Mouse (Mus musculus): Measurements from ENCODE around the gene Ubqln3. TPM values are rescaled to one million over a fixed set of nuclear protein-coding genes. Genes with fewer than 3 reads are reported as not detected.

Gene Ubqln3
- polyA plus RNA-seq, 1 experiment from 2014 or later: not detected

DNA sequence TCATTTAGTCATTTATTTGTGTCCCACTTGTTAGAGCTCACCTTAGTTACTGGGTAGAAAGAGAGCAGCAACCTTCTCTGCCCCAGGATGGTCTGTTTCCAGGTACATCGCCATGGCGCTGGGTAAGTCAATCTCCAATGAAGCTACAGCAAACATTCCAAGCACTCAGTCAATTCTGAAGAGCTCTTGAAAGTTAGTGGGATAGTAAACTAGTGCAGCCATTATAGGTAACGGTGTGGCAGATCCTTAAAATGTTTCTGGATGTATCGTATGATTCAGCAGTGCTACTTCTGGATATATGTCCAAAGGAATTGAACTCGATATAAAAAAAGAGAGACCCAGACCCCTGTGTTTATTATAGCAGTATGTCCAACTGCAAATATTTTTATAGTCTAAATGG, 5.8 kb downstream of the Ubqln3 start, which contains the start of gene Olfr643:
TSS of gene Olfr643 (minus strand) at position 101 of the 400 bp plus-strand sequence.
- no peak within 1 kb of the TSS for H3K9ac ChIP-seq (ENCODE audit: low read length)
- H3K4me2 ChIP-seq (ENCODE audit: low read depth, low read length): no peak within 1 kb of the TSS
- no peaks in the 10 kb centered on the region for H3K27me3 ChIP-seq (ENCODE audit: control insufficient read depth, insufficient read depth, low read depth, low read length)
- H3K4me1 ChIP-seq (replicated peaks; ENCODE audit: control insufficient read depth, insufficient read depth, low read length): no peaks in the 10 kb centered on the region
- H3K27ac ChIP-seq (ENCODE audit: low read length): no peak within 1 kb of the TSS
- WGBS: 56% methylated on average over 5 of the region's 5 CpGs
- H3K36me3 ChIP-seq (ENCODE audit: control insufficient read depth, insufficient read depth, low read length): no peaks in the 10 kb centered on the region
- no peak; the same call in 1 of the 2 replicates for ATAC-seq (ENCODE audit: low read depth)
- no peak within 1 kb of the TSS for H3K4me3 ChIP-seq (ENCODE audit: low read length)
- no peaks in the 10 kb centered on the region for H3K9me3 ChIP-seq (ENCODE audit: control insufficient read depth, low read length)

DNA sequence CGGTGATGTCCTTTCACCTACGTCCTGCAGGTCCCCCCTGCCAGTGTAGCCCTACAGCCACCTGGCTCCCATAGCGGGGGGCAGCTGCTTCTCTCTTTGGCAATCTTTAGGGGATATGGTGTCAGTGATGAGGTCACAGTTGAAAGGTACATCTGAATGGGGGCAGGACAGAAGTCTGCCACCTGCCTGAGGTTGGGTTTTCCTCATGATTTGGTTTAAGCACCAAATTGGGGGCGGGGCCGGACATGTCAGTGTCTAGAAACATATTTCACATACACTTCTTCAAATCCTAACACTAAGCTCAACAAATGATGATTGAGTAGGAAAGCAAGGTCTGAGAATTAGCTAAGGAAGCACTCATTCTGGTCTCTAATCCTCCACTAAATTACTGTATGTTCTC, 13.4 kb downstream of the Ubqln3 start, which contains the start of gene Ubqln5:
TSS of gene Ubqln5 (minus strand) at position 101 of the 400 bp plus-strand sequence.
- H3K4me1 ChIP-seq (replicated peaks; ENCODE audit: control insufficient read depth, insufficient read depth, low read length): no peaks in the 10 kb centered on the region
- H3K9me3 ChIP-seq (ENCODE audit: control insufficient read depth, low read length): no peaks in the 10 kb centered on the region
- WGBS: 83% methylated on average over 5 of the region's 5 CpGs
- H3K36me3 ChIP-seq (ENCODE audit: control insufficient read depth, insufficient read depth, low read length): no peaks in the 10 kb centered on the region
- no peak for ATAC-seq (ENCODE audit: low read depth)
- H3K27me3 ChIP-seq (ENCODE audit: control insufficient read depth, insufficient read depth, low read depth, low read length): no peaks in the 10 kb centered on the region
- no peak within 1 kb of the TSS for H3K4me3 ChIP-seq (ENCODE audit: low read length)
- H3K4me2 ChIP-seq (ENCODE audit: low read depth, low read length): no peak within 1 kb of the TSS
- H3K27ac ChIP-seq (ENCODE audit: low read length): no peak within 1 kb of the TSS
- no peak within 1 kb of the TSS for H3K9ac ChIP-seq (ENCODE audit: low read length)

DNA sequence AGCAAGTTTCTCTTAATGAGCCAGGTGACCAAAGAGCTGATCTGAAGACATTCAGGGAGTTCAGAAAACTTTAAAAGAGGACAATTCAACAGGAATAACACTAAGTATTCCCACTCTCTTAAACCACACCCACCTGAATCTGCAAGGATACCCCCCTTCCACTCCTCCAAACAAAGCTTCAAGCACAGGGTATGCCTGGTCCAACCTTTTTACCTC, 38.4 kb downstream of the Ubqln3 start, which contains the start of gene Olfr646:
TSS of gene Olfr646 (plus strand) at position 117 of the 216 bp plus-strand sequence.
- H3K4me3 ChIP-seq (ENCODE audit: low read length): no peak within 1 kb of the TSS
- H3K27ac ChIP-seq (ENCODE audit: low read length): no peak within 1 kb of the TSS
- H3K36me3 ChIP-seq (ENCODE audit: control insufficient read depth, insufficient read depth, low read length): no peaks in the 10 kb centered on the region
- no peaks in the 10 kb centered on the region for H3K9me3 ChIP-seq (ENCODE audit: control insufficient read depth, low read length)
- no peaks in the 10 kb centered on the region for H3K27me3 ChIP-seq (ENCODE audit: control insufficient read depth, insufficient read depth, low read depth, low read length)
- H3K4me1 ChIP-seq (replicated peaks; ENCODE audit: control insufficient read depth, insufficient read depth, low read length): no peaks in the 10 kb centered on the region
- H3K9ac ChIP-seq (ENCODE audit: low read length): no peak within 1 kb of the TSS
- H3K4me2 ChIP-seq (ENCODE audit: low read depth, low read length): no peak within 1 kb of the TSS
- ATAC-seq (ENCODE audit: low read depth): no peak

DNA sequence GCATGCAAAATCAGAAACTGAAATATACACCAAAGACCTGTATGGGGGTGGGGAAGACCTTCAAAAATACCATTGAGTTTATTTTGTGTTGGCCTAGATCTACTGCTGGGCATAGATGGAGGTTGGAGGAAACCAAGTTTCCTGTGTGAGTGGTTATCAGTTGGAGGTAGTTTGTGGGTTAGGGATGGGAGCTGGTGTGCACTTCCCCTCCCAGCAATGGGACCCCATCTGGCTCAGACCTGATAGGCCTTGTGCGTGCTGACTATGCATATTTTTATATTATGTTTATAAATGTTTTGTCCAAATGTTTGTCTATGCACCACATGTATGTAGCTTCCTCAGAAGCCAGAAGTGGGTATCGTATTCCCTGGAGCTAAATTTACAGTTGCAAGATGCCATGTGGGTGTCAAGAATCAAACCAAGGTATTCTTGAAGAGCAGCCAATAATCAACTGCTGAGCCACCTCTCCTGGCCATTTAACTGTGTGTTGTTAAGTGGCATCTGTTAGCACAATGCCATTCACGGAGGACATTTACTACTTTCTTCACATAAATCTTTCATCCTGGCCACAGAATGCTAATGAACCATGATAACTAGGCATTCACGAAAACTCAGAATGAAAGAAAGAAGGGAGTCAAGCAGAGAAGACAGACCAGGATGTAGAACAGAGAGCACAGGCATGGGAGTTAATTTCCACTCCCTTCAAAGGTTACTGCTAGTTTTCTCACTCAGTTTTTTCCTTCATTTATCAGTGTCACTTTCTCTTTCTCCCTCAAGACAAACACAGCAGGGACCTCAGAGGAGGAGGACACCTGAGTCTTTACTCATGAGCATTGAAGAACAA, 38.9 kb downstream of the Ubqln3 start:
- Histone ChIP-seq H3K36me3 (ENCODE audit: control insufficient read depth, insufficient read depth, low read length) (no peaks in the 10 kb centered on the region), H3K4me1 (replicated peaks; ENCODE audit: control insufficient read depth, insufficient read depth, low read length) (no peaks in the 10 kb centered on the region), H3K9ac (ENCODE audit: low read length) (no peak overlapping the region), H3K4me2 (ENCODE audit: low read depth, low read length) (no peak overlapping the region), H3K4me3 (ENCODE audit: low read length) (no peak overlapping the region), H3K27me3 (ENCODE audit: control insufficient read depth, insufficient read depth, low read depth, low read length) (no peaks in the 10 kb centered on the region), H3K27ac (ENCODE audit: low read length) (no peak overlapping the region), H3K9me3 (ENCODE audit: control insufficient read depth, low read length) (no peaks in the 10 kb centered on the region)
- WGBS: 66% methylated on average over 4 of the region's 4 CpGs
- no peak for ATAC-seq (ENCODE audit: low read depth)

Other genes with a start within 250 kb of the Ubqln3 start
- not detected in 2 replicates for gene Olfr64, start 248.8 kb downstream of the Ubqln3 start, polyA plus RNA-seq (2015; fragmentation: Nextera tagmentation; extraction: Ambion mirVana)
- gene Olfr65, start 239.8 kb downstream of the Ubqln3 start, polyA plus RNA-seq (2015; fragmentation: Nextera tagmentation; extraction: Ambion mirVana): not detected in 2 replicates
- gene Olfr631, start 214.5 kb downstream of the Ubqln3 start, polyA plus RNA-seq (2015; fragmentation: Nextera tagmentation; extraction: Ambion mirVana): not detected in 2 replicates
- gene Olfr632, start 208.9 kb downstream of the Ubqln3 start, polyA plus RNA-seq (2015; fragmentation: Nextera tagmentation; extraction: Ambion mirVana): not detected in 2 replicates
- gene Olfr633, start 198.8 kb downstream of the Ubqln3 start, polyA plus RNA-seq (2015; fragmentation: Nextera tagmentation; extraction: Ambion mirVana): not detected in 2 replicates
- not detected in 2 replicates for gene Olfr635, start 172.1 kb downstream of the Ubqln3 start, polyA plus RNA-seq (2015; fragmentation: Nextera tagmentation; extraction: Ambion mirVana)
- gene Olfr638, start 144.5 kb downstream of the Ubqln3 start, polyA plus RNA-seq (2015; fragmentation: Nextera tagmentation; extraction: Ambion mirVana): not detected in 2 replicates
- gene Olfr639, start 126.0 kb downstream of the Ubqln3 start, polyA plus RNA-seq (2015; fragmentation: Nextera tagmentation; extraction: Ambion mirVana): not detected in 2 replicates
- gene Olfr640, start 117.7 kb downstream of the Ubqln3 start, polyA plus RNA-seq (2015; fragmentation: Nextera tagmentation; extraction: Ambion mirVana): not detected in 2 replicates
- gene Olfr641, start 107.8 kb downstream of the Ubqln3 start, polyA plus RNA-seq (2015; fragmentation: Nextera tagmentation; extraction: Ambion mirVana): not detected in 2 replicates
- not detected in 2 replicates for gene Olfr642, start 90.6 kb downstream of the Ubqln3 start, polyA plus RNA-seq (2015; fragmentation: Nextera tagmentation; extraction: Ambion mirVana)
- gene 4930516K23Rik, start 81.8 kb downstream of the Ubqln3 start, polyA plus RNA-seq (2015; fragmentation: Nextera tagmentation; extraction: Ambion mirVana): not detected in 2 replicates
- not detected in 2 replicates for gene Olfr644, start 71.4 kb downstream of the Ubqln3 start, polyA plus RNA-seq (2015; fragmentation: Nextera tagmentation; extraction: Ambion mirVana)
- gene Olfr645, start 57.8 kb downstream of the Ubqln3 start, polyA plus RNA-seq (2015; fragmentation: Nextera tagmentation; extraction: Ambion mirVana): not detected in 2 replicates
- gene Olfr646, start 38.4 kb downstream of the Ubqln3 start, polyA plus RNA-seq (2015; fragmentation: Nextera tagmentation; extraction: Ambion mirVana): not detected in 2 replicates
- gene Ubqln5, start 13.5 kb downstream of the Ubqln3 start, polyA plus RNA-seq (2015; fragmentation: Nextera tagmentation; extraction: Ambion mirVana): not detected in 2 replicates
- not detected in 2 replicates for gene Olfr643, start 5.9 kb downstream of the Ubqln3 start, polyA plus RNA-seq (2015; fragmentation: Nextera tagmentation; extraction: Ambion mirVana)
- gene Ubqlnl, start 7.3 kb upstream of the Ubqln3 start, polyA plus RNA-seq (2015; fragmentation: Nextera tagmentation; extraction: Ambion mirVana): not detected in 2 replicates
- 0.20 TPM in 1 of 2 replicates, not detected in the other for gene Olfm5, start 21.6 kb upstream of the Ubqln3 start, polyA plus RNA-seq (2015; fragmentation: Nextera tagmentation; extraction: Ambion mirVana)
- 0.16 and 0.21 TPM in 2 replicates for gene Olfr648, start 40.1 kb upstream of the Ubqln3 start, polyA plus RNA-seq (2015; fragmentation: Nextera tagmentation; extraction: Ambion mirVana)
- gene Olfr649, start 52.7 kb upstream of the Ubqln3 start, polyA plus RNA-seq (2015; fragmentation: Nextera tagmentation; extraction: Ambion mirVana): not detected in 2 replicates
- gene Trim6, start 75.5 kb upstream of the Ubqln3 start, polyA plus RNA-seq (2015; fragmentation: Nextera tagmentation; extraction: Ambion mirVana): 0.74 and 1.4 TPM in 2 replicates
- gene Trim34a, start 101.2 kb upstream of the Ubqln3 start, polyA plus RNA-seq (2015; fragmentation: Nextera tagmentation; extraction: Ambion mirVana): 2.6 and 3.8 TPM in 2 replicates
- gene Trim5, start 144.8 kb upstream of the Ubqln3 start, polyA plus RNA-seq (2015; fragmentation: Nextera tagmentation; extraction: Ambion mirVana): 0.39 and 0.74 TPM in 2 replicates
- 4.3 and 6.8 TPM in 2 replicates for gene Trim12a, start 172.2 kb upstream of the Ubqln3 start, polyA plus RNA-seq (2015; fragmentation: Nextera tagmentation; extraction: Ambion mirVana)
- 0.15 TPM in 1 of 2 replicates, not detected in the other for gene Trim34b, start 186.2 kb upstream of the Ubqln3 start, polyA plus RNA-seq (2015; fragmentation: Nextera tagmentation; extraction: Ambion mirVana)
- 1.6 and 2.6 TPM in 2 replicates for gene Trim12c, start 210.1 kb upstream of the Ubqln3 start, polyA plus RNA-seq (2015; fragmentation: Nextera tagmentation; extraction: Ambion mirVana)
- 0.09 and 0.10 TPM in 2 replicates for gene Trim30b, start 226.6 kb upstream of the Ubqln3 start, polyA plus RNA-seq (2015; fragmentation: Nextera tagmentation; extraction: Ambion mirVana)

All from lung, embryonic 16.5 days (tissue).